Mouse (Mus musculus) forebrain, embryonic 11.5 days (tissue): ENCODE results near the gene Ache. TPM values are rescaled to one million over a fixed set of nuclear protein-coding genes. Genes with fewer than 3 reads are reported as not detected.

Experiments used
- ATAC-seq: fragments of 200-750 bp; cut with Nextera tagmentation; replicated peaks from 2 replicates; pipeline ENCODE4 v1.8.0; 2017; ENCODE audit warnings: moderate TSS enrichment; ENCODE audit not compliant: low FRiP score
- DNase-seq: peaks from one replicate; pipeline ENCODE4 v3.0.0-alpha.2; 2017; ENCODE audit warnings: low spot score
- H3K27ac ChIP-seq: fragments of 300-500 bp; sonication (generic); 2 replicates; pipeline ENCODE4 v1.5.1; 2014; ENCODE audit warnings: low read depth, low read length
- H3K27me3 ChIP-seq: fragments of 300-500 bp; sonication (generic); 2 replicates; pipeline ENCODE4 v1.6.1; 2014; ENCODE audit warnings: mild to moderate bottlenecking, low read length, mixed read lengths; ENCODE audit not compliant: control insufficient read depth, insufficient read depth
- H3K36me3 ChIP-seq: fragments of 300-500 bp; sonication (generic); 2 replicates; pipeline ENCODE4 v1.6.1; 2014; ENCODE audit warnings: mild to moderate bottlenecking, low read length, moderate library complexity, mixed read lengths; ENCODE audit not compliant: control insufficient read depth, insufficient read depth
- H3K4me1 ChIP-seq: fragments of 300-500 bp; sonication (generic); replicated peaks from 2 replicates; pipeline ENCODE4 v1.6.1; 2014; ENCODE audit warnings: low read length, mixed read lengths; ENCODE audit not compliant: control insufficient read depth, insufficient read depth
- H3K4me2 ChIP-seq: fragments of 300-500 bp; sonication (generic); 2 replicates; pipeline ENCODE4 v1.6.1; 2014; ENCODE audit warnings: low read depth, mild to moderate bottlenecking, low read length, moderate library complexity, mixed read lengths; ENCODE audit not compliant: severe bottlenecking
- H3K4me3 ChIP-seq: fragments of 300-500 bp; sonication (generic); 2 replicates; pipeline ENCODE4 v1.5.1; 2014; ENCODE audit warnings: low read depth, low read length
- H3K9ac ChIP-seq: fragments of 300-500 bp; sonication (generic); 2 replicates; pipeline ENCODE4 v1.6.1; 2014; ENCODE audit warnings: low read length
- H3K9me3 ChIP-seq: fragments of 300-500 bp; sonication (generic); 2 replicates; pipeline ENCODE4 v1.6.1; 2016; ENCODE audit warnings: low read length, mixed read lengths; ENCODE audit not compliant: control insufficient read depth
- WGBS: fragments of 180-500 bp; shearing (Covaris S2); extraction: QIAGEN DNeasy Blood & Tissue Kit; methylation state at CpG from one replicate; pipeline ENCODE4 v1.1.7; 2014; 5-methylcytosine and 5-hydroxymethylcytosine counted together
- polyA plus RNA-seq: library from polyadenylated mRNA; unstranded; fragments of >200 nt; fragmentation: Nextera tagmentation; extraction: Ambion mirVana; gene quantifications from 2 replicates; pipeline ENCODE4 v1.2.1, GENCODE M21; 2014

The Ache gene
- polyA plus RNA-seq, 1 experiment from 2014 or later, result 3.0 TPM

- ATAC-seq (no peak), DNase-seq (no peak)
- 72% methylated on average over 6 of the region's 6 CpGs for WGBS
- Histone ChIP-seq H3K36me3 (no peaks in the 10 kb centered on the region), H3K4me1 (peaks cover 12% of the 10 kb centered on the region), H3K9ac (no peak overlapping the region), H3K4me2 (no peak overlapping the region), H3K4me3 (no peak overlapping the region), H3K27ac (no peak overlapping the region), H3K27me3 (no peaks in the 10 kb centered on the region), H3K9me3 (no peaks in the 10 kb centered on the region)
These were observed 47.7 kb downstream of the Ache start for GRCm38 (mm10) chr5:137335066-137335465.

GRCm38 (mm10) chr5:137337190-137337589 is 49.9 kb downstream of the Ache start:
- no peak overlapping the region for H3K9ac ChIP-seq
- ATAC-seq, result no peak
- peaks cover 12% of the 10 kb centered on the region for H3K4me1 ChIP-seq
- 64% methylated on average over 8 of the region's 8 CpGs for WGBS
- H3K36me3 ChIP-seq, result no peaks in the 10 kb centered on the region
- H3K27ac ChIP-seq, result no peak overlapping the region
- no peaks in the 10 kb centered on the region for H3K27me3 ChIP-seq
- no peak for DNase-seq
- no peak overlapping the region for H3K4me2 ChIP-seq
- no peaks in the 10 kb centered on the region for H3K9me3 ChIP-seq
- no peak overlapping the region for H3K4me3 ChIP-seq

GRCm38 (mm10) chr5:137338256-137338655 is 50.9 kb downstream of the Ache start:
- Histone ChIP-seq H3K4me3 (peak overlapping the region; percentile 30), H3K9me3 (no peaks in the 10 kb centered on the region), H3K27me3 (no peaks in the 10 kb centered on the region), H3K4me2 (peak overlapping the region; percentile 78), H3K36me3 (no peaks in the 10 kb centered on the region), H3K27ac (0 out of 2 replicates have a peak overlapping the region, but pooled peaks have one; percentile 37), H3K9ac (peak overlapping the region; percentile 50), H3K4me1 (peaks cover 11% of the 10 kb centered on the region)
- WGBS, result 1% methylated on average over 19 of the region's 19 CpGs
- peak; percentile 79 for ATAC-seq
- peak; percentile 92 for DNase-seq

GRCm38 (mm10) chr5:137338663-137339289 is 51.5 kb downstream of the Ache start:
- Histone ChIP-seq H3K9me3 (no peaks in the 10 kb centered on the region), H3K27ac (0 out of 2 replicates have a peak overlapping the region, but pooled peaks have one; percentile 37), H3K4me1 (peaks cover 11% of the 10 kb centered on the region), H3K4me2 (peak overlapping the region; percentile 78), H3K36me3 (no peaks in the 10 kb centered on the region), H3K9ac (peak overlapping the region; percentile 50), H3K27me3 (no peaks in the 10 kb centered on the region), H3K4me3 (peak overlapping the region; percentile 30)
- WGBS, result 1% methylated on average over 11 of the region's 11 CpGs
- ATAC-seq (peak; percentile 21; the same call in 1 of the 2 replicates), DNase-seq (no peak)

- 4% methylated on average over 22 of the region's 22 CpGs for WGBS
- Histone ChIP-seq H3K27me3 (no peaks in the 10 kb centered on the region), H3K4me3 (peak overlapping the region; percentile 30), H3K36me3 (no peaks in the 10 kb centered on the region), H3K27ac (peak overlapping the region; percentile 10; the same call in 1 of the 2 replicates), H3K4me1 (peaks cover 11% of the 10 kb centered on the region), H3K9me3 (no peaks in the 10 kb centered on the region), H3K9ac (peak overlapping the region; percentile 50), H3K4me2 (peak overlapping the region; percentile 78)
- peak; percentile 54 for ATAC-seq
- DNase-seq, result no peak
These were observed 52.1 kb downstream of the Ache start for GRCm38 (mm10) chr5:137339290-137339979.

- DNase-seq, result no peak
- Histone ChIP-seq H3K4me3 (no peak overlapping the region), H3K9ac (no peak overlapping the region)
These were observed 52.9 kb downstream of the Ache start for GRCm38 (mm10) chr5:137340222-137340621.

GRCm38 (mm10) chr5:137342407-137343012 is 55.2 kb downstream of the Ache start:
- no peak for ATAC-seq
- H3K9ac ChIP-seq, result no peak overlapping the region
- H3K9me3 ChIP-seq, result no peaks in the 10 kb centered on the region
- 83% methylated on average over 7 of the region's 7 CpGs for WGBS
- H3K36me3 ChIP-seq, result no peaks in the 10 kb centered on the region
- no peak overlapping the region for H3K27ac ChIP-seq
- peaks cover 11% of the 10 kb centered on the region for H3K4me1 ChIP-seq
- H3K4me3 ChIP-seq, result no peak overlapping the region
- no peak overlapping the region for H3K4me2 ChIP-seq
- no peak for DNase-seq
- H3K27me3 ChIP-seq, result no peaks in the 10 kb centered on the region

More at GRCm38 (mm10) chr5:137340222-137340621, 52.9 kb downstream of the Ache start:
- H3K27me3 ChIP-seq, result no peaks in the 10 kb centered on the region
- H3K4me2 ChIP-seq, result no peak overlapping the region
- H3K4me1 ChIP-seq, result peaks cover 11% of the 10 kb centered on the region
- 76% methylated on average over 6 of the region's 6 CpGs for WGBS
- no peaks in the 10 kb centered on the region for H3K9me3 ChIP-seq
- no peak overlapping the region for H3K27ac ChIP-seq
- ATAC-seq, result no peak
- H3K36me3 ChIP-seq, result no peaks in the 10 kb centered on the region

GRCm38 (mm10) chr5:137343412-137343811 is 56.1 kb downstream of the Ache start:
- DNase-seq (no peak), ATAC-seq (no peak)
- no peaks in the 10 kb centered on the region for H3K9me3 ChIP-seq
- H3K4me2 ChIP-seq, result no peak overlapping the region
- no peak overlapping the region for H3K9ac ChIP-seq
- no peak overlapping the region for H3K27ac ChIP-seq
- H3K4me1 ChIP-seq, result peaks cover 17% of the 10 kb centered on the region
- no peak overlapping the region for H3K4me3 ChIP-seq
- H3K27me3 ChIP-seq, result no peaks in the 10 kb centered on the region
- H3K36me3 ChIP-seq, result no peaks in the 10 kb centered on the region
- WGBS, result 96% methylated on average over 5 of the region's 5 CpGs
